Mouse (Mus musculus): ENCODE measurements around the gene Slc6a16. TPM values are rescaled to one million over a fixed set of nuclear protein-coding genes. Genes with fewer than 3 reads are reported as not detected.

Slc6a16 gene
- polyA plus RNA-seq, 1 experiment from 2014 or later = 0.16 TPM

DNA sequence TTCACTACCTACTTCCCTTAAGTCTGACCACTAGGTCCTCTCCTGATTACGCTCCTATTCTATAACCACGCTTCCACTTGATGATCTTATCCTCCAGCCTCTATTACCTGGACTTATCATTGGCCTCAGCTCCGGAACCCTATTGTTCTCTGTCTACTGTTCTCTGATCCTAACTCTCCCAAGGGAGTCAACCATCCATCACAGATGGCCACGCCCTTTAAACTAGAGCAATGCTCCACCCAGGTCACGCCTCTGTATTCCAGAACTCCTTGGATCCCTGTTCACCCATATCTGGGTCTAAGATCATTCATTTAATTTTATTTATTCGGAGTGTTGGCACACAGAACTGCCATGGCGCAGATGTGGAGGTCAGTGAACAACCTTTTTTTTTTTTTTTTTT lies 28.5 kb upstream of the Slc6a16 start:
- ATAC-seq (ENCODE audit: low FRiP score, low TSS enrichment) (no peak), DNase-seq (no peak)
- Histone ChIP-seq H3K36me3 (ENCODE audit: control insufficient read depth, insufficient read depth, low read length) (no peaks in the 10 kb centered on the region), H3K4me3 (replicated peaks; ENCODE audit: low read depth, low read length) (no peak overlapping the region), H3K4me2 (ENCODE audit: low read length) (no peak overlapping the region), H3K4me1 (ENCODE audit: control insufficient read depth, insufficient read depth, low read length) (peaks cover 11% of the 10 kb centered on the region; the same call in 1 of the 2 replicates), H3K9me3 (ENCODE audit: control insufficient read depth, low read length) (no peaks in the 10 kb centered on the region), H3K27ac (replicated peaks; ENCODE audit: low read depth, low read length) (no peak overlapping the region), H3K9ac (replicated peaks; ENCODE audit: low read length) (no peak overlapping the region), H3K27me3 (ENCODE audit: control insufficient read depth, insufficient read depth, low read length) (peaks cover 16% of the 10 kb centered on the region)
- WGBS = 74% methylated on average over 7 of the region's 7 CpGs

DNA sequence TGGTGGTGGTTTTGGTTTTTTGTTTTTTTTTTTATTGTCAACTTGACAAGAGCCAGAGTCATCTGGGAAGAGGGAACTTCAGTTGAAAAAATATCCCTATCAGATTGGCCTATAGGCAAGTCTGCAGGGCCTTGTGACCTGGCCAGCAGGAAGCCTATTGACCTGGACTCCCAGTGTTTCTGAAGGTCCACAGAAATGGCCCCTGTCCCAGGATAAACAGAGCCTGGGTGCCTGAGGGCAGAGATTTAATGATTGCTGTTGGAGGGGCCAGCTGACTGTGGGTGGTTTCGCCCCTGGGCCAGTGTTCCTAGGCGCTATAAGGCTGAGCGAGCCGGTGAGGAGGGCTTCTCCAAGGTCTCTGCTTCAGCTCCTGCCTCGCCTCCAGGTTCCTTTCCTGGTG lies 27.2 kb upstream of the Slc6a16 start:
- Histone ChIP-seq H3K9ac (replicated peaks; ENCODE audit: low read length) (no peak overlapping the region), H3K36me3 (ENCODE audit: control insufficient read depth, insufficient read depth, low read length) (peaks cover 3% of the 10 kb centered on the region; the same call in 1 of the 2 replicates), H3K4me1 (ENCODE audit: control insufficient read depth, insufficient read depth, low read length) (peaks cover 13% of the 10 kb centered on the region; the same call in 1 of the 2 replicates), H3K9me3 (ENCODE audit: control insufficient read depth, low read length) (no peaks in the 10 kb centered on the region), H3K27ac (replicated peaks; ENCODE audit: low read depth, low read length) (no peak overlapping the region), H3K4me2 (ENCODE audit: low read length) (no peak overlapping the region), H3K27me3 (ENCODE audit: control insufficient read depth, insufficient read depth, low read length) (peaks cover 16% of the 10 kb centered on the region), H3K4me3 (replicated peaks; ENCODE audit: low read depth, low read length) (no peak overlapping the region)
- 74% methylated on average over 5 of the region's 5 CpGs for WGBS
- no peak for DNase-seq
- no peak for ATAC-seq (ENCODE audit: low FRiP score, low TSS enrichment)

DNA sequence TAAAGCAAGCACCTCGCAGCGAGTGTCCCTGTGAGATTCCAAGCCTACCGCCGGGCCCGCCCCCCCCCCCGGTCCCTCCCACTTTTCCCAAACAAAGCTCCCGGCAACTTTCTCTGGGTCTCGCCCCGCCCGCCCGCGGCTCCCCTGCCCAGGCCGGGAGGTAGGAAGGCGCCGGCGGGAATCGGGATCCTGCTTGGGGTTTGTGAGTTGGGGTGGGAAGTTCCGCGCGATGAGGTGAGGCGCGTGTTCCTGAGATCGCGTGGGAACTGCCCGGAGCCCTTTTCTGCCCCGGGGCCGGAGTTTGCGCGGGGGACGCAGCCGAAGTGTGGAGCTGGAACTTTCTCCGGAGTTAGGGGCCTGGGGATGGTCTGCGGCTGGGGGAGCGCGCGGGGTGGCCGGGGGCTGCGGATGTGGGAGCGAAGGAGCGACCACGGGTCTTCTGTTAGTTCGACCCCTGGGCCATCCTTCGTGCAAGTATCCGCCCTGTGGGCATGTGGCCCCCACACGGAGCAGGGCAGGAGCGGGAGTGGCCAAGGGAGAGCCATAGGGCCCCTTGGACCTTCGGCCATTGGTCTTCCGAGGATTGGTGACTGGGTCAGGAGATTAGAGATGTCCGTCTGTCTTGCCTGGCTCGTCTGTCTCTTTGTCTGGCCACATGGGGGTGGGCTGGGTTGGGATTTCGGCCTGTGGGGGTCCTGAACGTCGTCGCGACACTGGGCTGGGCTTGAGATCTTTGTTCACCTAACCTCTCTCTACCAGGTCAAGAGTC lies 25.0 kb upstream of the Slc6a16 start, which contains the start of gene Tead2:
Tead2 (plus strand) TSS at position 81 of the 769 bp plus-strand sequence.
- H3K4me2 ChIP-seq (ENCODE audit: low read length) = peak within 1 kb of the TSS; percentile 68
- H3K9me3 ChIP-seq (ENCODE audit: control insufficient read depth, low read length) = no peaks in the 10 kb centered on the region
- H3K27me3 ChIP-seq (ENCODE audit: control insufficient read depth, insufficient read depth, low read length) = peaks cover 16% of the 10 kb centered on the region
- H3K4me3 ChIP-seq (replicated peaks; ENCODE audit: low read depth, low read length) = peak within 1 kb of the TSS; percentile 48
- peaks cover 7% of the 10 kb centered on the region for H3K36me3 ChIP-seq (ENCODE audit: control insufficient read depth, insufficient read depth, low read length)
- H3K27ac ChIP-seq (replicated peaks; ENCODE audit: low read depth, low read length) = peak within 1 kb of the TSS; percentile 83
- DNase-seq (peak; percentile 67), ATAC-seq (ENCODE audit: low FRiP score, low TSS enrichment) (peak; percentile 60)
- WGBS = under 1% methylated on average over 51 of the region's 55 CpGs
- peaks cover 13% of the 10 kb centered on the region; the same call in 1 of the 2 replicates for H3K4me1 ChIP-seq (ENCODE audit: control insufficient read depth, insufficient read depth, low read length)
- H3K9ac ChIP-seq (replicated peaks; ENCODE audit: low read length) = peak within 1 kb of the TSS; percentile 72

DNA sequence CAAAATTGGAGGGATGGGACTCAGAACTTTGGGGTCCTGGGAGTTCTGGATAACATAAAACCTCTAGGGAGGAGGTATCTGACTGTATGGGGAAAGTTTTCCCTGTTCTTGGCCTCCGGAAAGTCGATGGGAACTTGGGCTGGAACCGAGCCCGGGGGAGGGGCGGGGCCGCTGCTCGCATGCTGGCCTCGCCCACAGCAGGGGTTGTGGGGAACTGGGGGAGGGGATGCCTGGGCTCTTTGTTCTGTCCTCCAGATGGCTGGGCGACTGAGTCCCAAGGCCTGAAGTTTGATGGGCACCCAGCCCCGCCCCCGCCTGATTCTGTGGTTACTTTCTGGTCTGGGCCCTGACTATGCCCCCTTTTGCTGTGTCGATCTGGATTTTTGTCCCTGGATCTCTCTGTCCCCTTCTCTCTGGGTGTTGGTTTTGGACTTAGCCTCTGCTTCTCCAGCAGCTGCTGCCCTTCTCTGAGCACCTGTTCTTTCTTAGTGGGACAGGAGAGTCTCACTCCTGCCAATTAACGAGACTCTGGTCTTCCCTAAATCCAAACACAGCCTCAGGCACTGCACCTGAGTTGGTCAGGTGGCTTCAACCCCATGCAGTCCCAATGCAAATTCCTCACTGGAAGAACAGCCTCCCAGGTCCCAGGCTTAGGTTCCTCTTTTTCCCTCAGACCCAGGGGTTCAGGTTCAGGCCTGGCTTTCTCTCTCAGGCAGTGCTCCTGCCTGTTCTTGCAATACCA lies 24.3 kb upstream of the Slc6a16 start:
- H3K4me3 ChIP-seq (replicated peaks; ENCODE audit: low read depth, low read length) = peak overlapping the region; percentile 48
- no peaks in the 10 kb centered on the region for H3K9me3 ChIP-seq (ENCODE audit: control insufficient read depth, low read length)
- peaks cover 13% of the 10 kb centered on the region; the same call in 1 of the 2 replicates for H3K4me1 ChIP-seq (ENCODE audit: control insufficient read depth, insufficient read depth, low read length)
- peak overlapping the region; percentile 72 for H3K9ac ChIP-seq (replicated peaks; ENCODE audit: low read length)
- H3K27me3 ChIP-seq (ENCODE audit: control insufficient read depth, insufficient read depth, low read length) = peaks cover 8% of the 10 kb centered on the region
- ATAC-seq (ENCODE audit: low FRiP score, low TSS enrichment) (peak; percentile 83), DNase-seq (peak; percentile 88)
- 0% methylated on average over 13 of the region's 13 CpGs for WGBS
- H3K36me3 ChIP-seq (ENCODE audit: control insufficient read depth, insufficient read depth, low read length) = peaks cover 8% of the 10 kb centered on the region
- peak overlapping the region; percentile 83 for H3K27ac ChIP-seq (replicated peaks; ENCODE audit: low read depth, low read length)
- H3K4me2 ChIP-seq (ENCODE audit: low read length) = peak overlapping the region; percentile 68

DNA sequence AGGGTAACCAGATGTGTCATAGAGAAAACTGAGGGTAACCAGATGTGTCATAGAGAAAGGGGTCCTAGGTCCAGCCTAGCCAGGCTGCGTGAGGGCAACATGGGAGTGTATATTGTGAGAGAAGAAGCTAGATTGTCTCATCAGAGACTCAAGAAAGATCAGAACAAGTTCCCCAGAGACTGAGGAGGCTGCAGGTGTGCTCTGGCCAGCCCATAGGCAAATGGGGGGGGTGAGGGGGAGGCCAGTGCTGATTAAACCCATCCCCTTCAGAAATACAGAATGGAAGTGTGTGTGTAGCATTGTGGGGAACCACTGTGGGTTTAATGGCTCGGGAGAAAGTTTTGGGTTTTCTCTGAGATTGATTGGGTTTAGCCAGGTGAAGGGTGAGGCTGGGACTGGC lies 19.2 kb upstream of the Slc6a16 start:
- Histone ChIP-seq H3K36me3 (ENCODE audit: control insufficient read depth, insufficient read depth, low read length) (peaks cover 17% of the 10 kb centered on the region), H3K4me2 (ENCODE audit: low read length) (no peak overlapping the region), H3K9ac (replicated peaks; ENCODE audit: low read length) (no peak overlapping the region), H3K9me3 (ENCODE audit: control insufficient read depth, low read length) (no peaks in the 10 kb centered on the region), H3K4me3 (replicated peaks; ENCODE audit: low read depth, low read length) (no peak overlapping the region), H3K27me3 (ENCODE audit: control insufficient read depth, insufficient read depth, low read length) (no peaks in the 10 kb centered on the region), H3K27ac (replicated peaks; ENCODE audit: low read depth, low read length) (no peak overlapping the region), H3K4me1 (ENCODE audit: control insufficient read depth, insufficient read depth, low read length) (peaks cover 9% of the 10 kb centered on the region; the same call in 1 of the 2 replicates)
- ATAC-seq (ENCODE audit: low FRiP score, low TSS enrichment) = no peak
- DNase-seq = no peak
- WGBS = 90% methylated on average over 2 of the region's 2 CpGs

DNA sequence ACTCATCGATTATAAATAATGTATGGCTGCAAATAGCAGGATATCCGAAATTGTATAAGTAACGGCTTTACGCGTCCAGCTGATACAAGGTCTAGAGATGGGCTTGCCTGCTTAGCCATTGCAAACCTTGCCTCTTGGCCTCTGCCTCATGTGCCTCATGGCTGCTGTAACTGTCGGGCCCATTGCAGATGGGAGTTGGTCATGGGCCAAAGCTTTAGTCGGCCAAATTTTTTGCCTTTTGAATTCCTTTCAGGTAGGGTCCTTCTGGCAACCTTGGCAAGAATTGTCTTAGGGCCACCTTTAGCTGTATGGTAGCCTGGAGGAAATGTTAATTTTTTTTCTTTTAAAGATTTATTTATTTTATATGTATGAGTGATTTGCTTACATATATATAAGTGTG lies 16.1 kb upstream of the Slc6a16 start:
- Histone ChIP-seq H3K9ac (replicated peaks; ENCODE audit: low read length) (no peak overlapping the region), H3K4me2 (ENCODE audit: low read length) (no peak overlapping the region), H3K27me3 (ENCODE audit: control insufficient read depth, insufficient read depth, low read length) (no peaks in the 10 kb centered on the region), H3K27ac (replicated peaks; ENCODE audit: low read depth, low read length) (no peak overlapping the region), H3K4me1 (ENCODE audit: control insufficient read depth, insufficient read depth, low read length) (no peaks in the 10 kb centered on the region), H3K36me3 (ENCODE audit: control insufficient read depth, insufficient read depth, low read length) (peaks cover 32% of the 10 kb centered on the region), H3K4me3 (replicated peaks; ENCODE audit: low read depth, low read length) (no peak overlapping the region), H3K9me3 (ENCODE audit: control insufficient read depth, low read length) (no peaks in the 10 kb centered on the region)
- DNase-seq (no peak), ATAC-seq (ENCODE audit: low FRiP score, low TSS enrichment) (no peak)
- 95% methylated on average over 7 of the region's 7 CpGs for WGBS

DNA sequence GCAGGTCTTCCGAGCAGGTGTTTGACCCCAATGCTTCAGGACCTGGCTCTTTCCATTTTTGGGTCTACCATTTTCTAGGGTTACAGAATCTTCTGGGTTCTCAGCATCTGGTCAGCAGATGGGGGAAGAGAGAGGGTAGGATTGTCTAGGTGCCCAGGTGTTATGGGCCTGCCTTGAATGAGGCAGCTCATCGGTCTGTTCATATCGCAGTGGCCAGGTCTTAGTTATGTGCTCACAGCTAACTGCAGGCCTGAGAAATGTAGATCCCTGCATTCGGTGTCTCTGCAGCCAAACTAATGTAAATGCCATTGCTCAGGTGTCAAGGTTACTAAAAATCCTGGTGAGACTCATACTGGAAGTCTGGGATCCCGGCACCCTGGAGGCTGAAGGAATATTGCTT lies 14.5 kb upstream of the Slc6a16 start:
- Histone ChIP-seq H3K4me2 (ENCODE audit: low read length) (no peak overlapping the region), H3K36me3 (ENCODE audit: control insufficient read depth, insufficient read depth, low read length) (peaks cover 32% of the 10 kb centered on the region), H3K9ac (replicated peaks; ENCODE audit: low read length) (no peak overlapping the region), H3K27ac (replicated peaks; ENCODE audit: low read depth, low read length) (no peak overlapping the region), H3K9me3 (ENCODE audit: control insufficient read depth, low read length) (no peaks in the 10 kb centered on the region), H3K4me1 (ENCODE audit: control insufficient read depth, insufficient read depth, low read length) (no peaks in the 10 kb centered on the region), H3K27me3 (ENCODE audit: control insufficient read depth, insufficient read depth, low read length) (no peaks in the 10 kb centered on the region), H3K4me3 (replicated peaks; ENCODE audit: low read depth, low read length) (no peak overlapping the region)
- ATAC-seq (ENCODE audit: low FRiP score, low TSS enrichment) (no peak), DNase-seq (no peak)
- 99% methylated on average over 5 of the region's 5 CpGs for WGBS

DNA sequence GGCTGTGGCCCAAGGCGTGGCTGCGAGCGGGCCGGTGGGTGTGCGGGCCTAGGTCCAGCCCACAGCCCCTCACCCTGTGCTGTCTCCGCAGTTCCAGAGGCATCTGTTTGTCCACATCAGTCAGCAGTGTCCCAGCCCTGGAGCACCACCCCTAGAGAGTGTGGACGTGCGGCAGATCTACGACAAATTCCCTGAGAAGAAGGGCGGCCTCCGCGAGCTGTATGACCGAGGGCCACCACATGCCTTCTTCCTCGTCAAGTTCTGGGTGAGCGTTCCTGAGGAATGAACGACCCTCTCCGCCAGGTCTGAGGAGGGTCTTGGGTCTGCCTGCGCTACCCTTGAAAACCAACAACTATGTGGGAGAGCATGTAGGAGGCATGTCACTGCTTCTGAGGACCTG lies 12.3 kb upstream of the Slc6a16 start:
- WGBS = 96% methylated on average over 18 of the region's 18 CpGs
- H3K9me3 ChIP-seq (ENCODE audit: control insufficient read depth, low read length) = no peaks in the 10 kb centered on the region
- DNase-seq = no peak
- H3K4me2 ChIP-seq (ENCODE audit: low read length) = no peak overlapping the region
- ATAC-seq (ENCODE audit: low FRiP score, low TSS enrichment) = no peak
- H3K36me3 ChIP-seq (ENCODE audit: control insufficient read depth, insufficient read depth, low read length) = peaks cover 30% of the 10 kb centered on the region
- no peaks in the 10 kb centered on the region for H3K4me1 ChIP-seq (ENCODE audit: control insufficient read depth, insufficient read depth, low read length)
- H3K27ac ChIP-seq (replicated peaks; ENCODE audit: low read depth, low read length) = no peak overlapping the region
- no peak overlapping the region for H3K4me3 ChIP-seq (replicated peaks; ENCODE audit: low read depth, low read length)
- H3K9ac ChIP-seq (replicated peaks; ENCODE audit: low read length) = no peak overlapping the region
- H3K27me3 ChIP-seq (ENCODE audit: control insufficient read depth, insufficient read depth, low read length) = no peaks in the 10 kb centered on the region
